Mouse (Mus musculus): ENCODE results near the gene Adamtsl1.

- TF ChIP-seq MYOG (IDR thresholded peaks at IDR 0.05; ENCODE audit: control insufficient read depth, extremely low read depth, insufficient read length) (no peak), CTCF (IDR thresholded peaks at IDR 0.05; ENCODE audit: control insufficient read depth, insufficient read depth, insufficient read length) (no peak), MYOD1 (IDR thresholded peaks at IDR 0.05; ENCODE audit: control insufficient read depth, insufficient read length, low read depth) (no peak), USF1 (IDR thresholded peaks at IDR 0.05; ENCODE audit: low read depth) (no peak), MAX (IDR thresholded peaks at IDR 0.05) (no peak), FOSL1 (IDR thresholded peaks at IDR 0.05; ENCODE audit: insufficient read depth, low read length, poor library complexity, severe bottlenecking) (no peak)
Measured at GRCm38 (mm10) chr4:85838031-85838430, 324.1 kb downstream of the Adamtsl1 start.
